In genomic region chr12:54192305-54192661, GRCm38 (mm10) we compare ENCODE assay signal across 8 mouse cellular contexts. TPM values are rescaled to one million over a fixed set of nuclear protein-coding genes. Genes with fewer than 3 reads are reported as not detected.
DNase-seq lines count a peak whose midpoint lies in the region; ATAC-seq and TF ChIP-seq lines count a peak whose summit lies in the region.

No protein-coding gene starts in this region.

- peaks cover 40% of the 10 kb centered on the region for H3K4me1 ChIP-seq in kidney, embryonic 16.5 days (ENCODE audit: insufficient read depth, low read length)
- H3K4me1 ChIP-seq in forebrain, embryonic 11.5 days (replicated peaks; ENCODE audit: control insufficient read depth, insufficient read depth, low read length), result peaks cover 18% of the 10 kb centered on the region
- peaks cover 37% of the 10 kb centered on the region for H3K4me1 ChIP-seq in limb, embryonic 14.5 days (ENCODE audit: control insufficient read depth, insufficient read depth, low read length)
- H3K4me1 ChIP-seq in neural tube, embryonic 14.5 days (ENCODE audit: control insufficient read depth, insufficient read depth, low read length), result peaks cover 17% of the 10 kb centered on the region

- H3K27ac ChIP-seq in kidney, embryonic 16.5 days (ENCODE audit: low read length), result peak overlapping the region; percentile 89
- H3K27ac ChIP-seq in forebrain, embryonic 11.5 days (ENCODE audit: low read depth, low read length), result peak overlapping the region; percentile 73
- H3K27ac ChIP-seq in limb, embryonic 14.5 days (replicated peaks; ENCODE audit: low read depth, low read length), result no peak overlapping the region
- H3K27ac ChIP-seq in neural tube, embryonic 14.5 days (ENCODE audit: low read depth, low read length), result no peak overlapping the region; the same call in 1 of the 2 replicates

- H3K4me2 ChIP-seq in kidney, embryonic 16.5 days (replicated peaks; ENCODE audit: low read depth, low read length), result peak overlapping the region; percentile 55
- peak overlapping the region; percentile 46; the same call in 1 of the 2 replicates for H3K4me2 ChIP-seq in forebrain, embryonic 11.5 days (ENCODE audit: low read depth, low read length, severe bottlenecking)
- H3K4me2 ChIP-seq in limb, embryonic 14.5 days (replicated peaks; ENCODE audit: low read depth, low read length, severe bottlenecking), result peak overlapping the region; percentile 59
- peak overlapping the region; percentile 52 for H3K4me2 ChIP-seq in neural tube, embryonic 14.5 days (ENCODE audit: low read depth, low read length)

- H3K9me3 ChIP-seq in kidney, embryonic 16.5 days (ENCODE audit: low read length), result peaks cover 1% of the 10 kb centered on the region; the same call in 1 of the 2 replicates
- H3K9me3 ChIP-seq in forebrain, embryonic 11.5 days (ENCODE audit: control insufficient read depth, low read length), result no peaks in the 10 kb centered on the region
- no peaks in the 10 kb centered on the region for H3K9me3 ChIP-seq in limb, embryonic 14.5 days (ENCODE audit: control insufficient read depth, low read length)
- no peaks in the 10 kb centered on the region for H3K9me3 ChIP-seq in neural tube, embryonic 14.5 days (ENCODE audit: control insufficient read depth, low read length)

- 1% methylated on average over 5 of the region's 5 CpGs for WGBS in kidney, embryonic 16.5 days
- under 1% methylated on average over 5 of the region's 5 CpGs for WGBS in forebrain, embryonic 11.5 days
- WGBS in limb, embryonic 14.5 days, result 6% methylated on average over 5 of the region's 5 CpGs
- under 1% methylated on average over 5 of the region's 5 CpGs for WGBS in neural tube, embryonic 14.5 days

- DNase-seq in kidney, adult 18-20 months, result no peak
- no peak for DNase-seq in forebrain, embryonic 11.5 days (ENCODE audit: low spot score)
- no peak for DNase-seq in limb, embryonic 14.5 days (ENCODE audit: low spot score)
- DNase-seq in embryo, embryonic 10 days (ENCODE audit: low spot score), result no peak
- no peak for DNase-seq in gastrocnemius, adult 18-20 months (ENCODE audit: low spot score)
- no peak for DNase-seq in urinary bladder, postnatal 4 days (ENCODE audit: low spot score in 2 of 2)

- peak; percentile 40; the same call in 1 of the 2 replicates for ATAC-seq in kidney, embryonic 16.5 days (ENCODE audit: low FRiP score, low TSS enrichment)
- ATAC-seq in forebrain, embryonic 11.5 days (replicated peaks; ENCODE audit: low FRiP score), result 0 out of 2 replicates have a peak, but pooled peaks have one; percentile 20
- no peak for ATAC-seq in limb, embryonic 14.5 days (ENCODE audit: low FRiP score, low read depth)
- no peak for ATAC-seq in neural tube, embryonic 14.5 days (ENCODE audit: low read depth)

- peak overlapping the region; percentile 33 for H3K4me3 ChIP-seq in kidney, embryonic 16.5 days (ENCODE audit: low read length)
- H3K4me3 ChIP-seq in forebrain, embryonic 11.5 days (ENCODE audit: low read depth, low read length), result no peak overlapping the region
- H3K4me3 ChIP-seq in limb, embryonic 14.5 days (replicated peaks; ENCODE audit: low read length), result peak overlapping the region; percentile 23
- peak overlapping the region; percentile 17; the same call in 1 of the 2 replicates for H3K4me3 ChIP-seq in neural tube, embryonic 14.5 days (ENCODE audit: low read depth, low read length)

- no peaks in the 10 kb centered on the region for H3K36me3 ChIP-seq in kidney, embryonic 16.5 days (ENCODE audit: insufficient read depth, low read length)
- no peaks in the 10 kb centered on the region for H3K36me3 ChIP-seq in forebrain, embryonic 11.5 days (ENCODE audit: control insufficient read depth, insufficient read depth, low read length)
- no peaks in the 10 kb centered on the region for H3K36me3 ChIP-seq in limb, embryonic 14.5 days (ENCODE audit: control insufficient read depth, insufficient read depth, low read length)
- H3K36me3 ChIP-seq in neural tube, embryonic 14.5 days (ENCODE audit: control insufficient read depth, insufficient read depth, low read length), result no peaks in the 10 kb centered on the region

- no peak for TF ChIP-seq POLR2A in limb, embryonic 14.5 days (IDR thresholded peaks at IDR 0.05; ENCODE audit: borderline replicate concordance, extremely low read depth, insufficient read depth, insufficient read length)

- H3K27me3 ChIP-seq in kidney, embryonic 16.5 days (ENCODE audit: insufficient read depth, low read length), result peaks cover 3% of the 10 kb centered on the region; the same call in 1 of the 2 replicates
- H3K27me3 ChIP-seq in forebrain, embryonic 11.5 days (ENCODE audit: control insufficient read depth, insufficient read depth, low read length), result no peaks in the 10 kb centered on the region
- no peaks in the 10 kb centered on the region for H3K27me3 ChIP-seq in limb, embryonic 14.5 days (ENCODE audit: control insufficient read depth, insufficient read depth, low read length)
- no peaks in the 10 kb centered on the region for H3K27me3 ChIP-seq in neural tube, embryonic 14.5 days (ENCODE audit: control insufficient read depth, insufficient read depth, low read length)

- H3K9ac ChIP-seq in kidney, embryonic 16.5 days (replicated peaks; ENCODE audit: low read length), result peak overlapping the region; percentile 62
- no peak overlapping the region for H3K9ac ChIP-seq in forebrain, embryonic 11.5 days (ENCODE audit: low read length)
- H3K9ac ChIP-seq in limb, embryonic 14.5 days (ENCODE audit: low read depth, low read length, severe bottlenecking), result peak overlapping the region; percentile 26; the same call in 1 of the 2 replicates
- peak overlapping the region; percentile 43; the same call in 1 of the 2 replicates for H3K9ac ChIP-seq in neural tube, embryonic 14.5 days (replicated peaks; ENCODE audit: low read depth, low read length)

RNA-seq across cellular contexts. Expression of gene Egln3, which starts 11.4 kb away (rescaled TPM):
- polyA plus RNA-seq in kidney, embryonic 16.5 days (2015; fragmentation: Nextera tagmentation; extraction: Ambion mirVana), result 15.4 and 15.5 TPM in 2 replicates
- polyA plus RNA-seq in forebrain, embryonic 11.5 days (2014; fragmentation: Nextera tagmentation; extraction: Ambion mirVana), result 4.0 and 4.1 TPM in 2 replicates
- polyA plus RNA-seq in limb, embryonic 14.5 days (2012; rRNA removed), result 7.7 and 7.8 TPM in 2 replicates
- polyA plus RNA-seq in limb, embryonic 14.5 days (2014; fragmentation: Nextera tagmentation; extraction: Ambion mirVana), result 5.6 and 7.1 TPM in 2 replicates
- 7.5 and 7.9 TPM in 2 replicates for polyA plus RNA-seq in neural tube, embryonic 14.5 days (2014; fragmentation: Nextera tagmentation; extraction: Ambion mirVana)
- 10 to 100 TPM; 42.6 to 43.9 TPM for total RNA-seq in gastrocnemius, adult 18-20 months (2021)

Comparison
In these comparisons a context has a peak if more than half of its experiments do, and no peak if none do; other contexts are left out.
1. ATAC-seq: peak in kidney, embryonic 16.5 days (single experiment) and forebrain, embryonic 11.5 days (single experiment); none in limb, embryonic 14.5 days (single experiment) and neural tube, embryonic 14.5 days (single experiment).
2. H3K27ac ChIP-seq: peak in kidney, embryonic 16.5 days (single experiment) and forebrain, embryonic 11.5 days (single experiment); none in limb, embryonic 14.5 days (single experiment) and neural tube, embryonic 14.5 days (single experiment).
3. Peak in every context shown above with its lines, with median percentiles within 50 percentile points of each other: H3K4me2 ChIP-seq.